ENCODE assay signal across 11 mouse cellular contexts in the genomic region with DNA sequence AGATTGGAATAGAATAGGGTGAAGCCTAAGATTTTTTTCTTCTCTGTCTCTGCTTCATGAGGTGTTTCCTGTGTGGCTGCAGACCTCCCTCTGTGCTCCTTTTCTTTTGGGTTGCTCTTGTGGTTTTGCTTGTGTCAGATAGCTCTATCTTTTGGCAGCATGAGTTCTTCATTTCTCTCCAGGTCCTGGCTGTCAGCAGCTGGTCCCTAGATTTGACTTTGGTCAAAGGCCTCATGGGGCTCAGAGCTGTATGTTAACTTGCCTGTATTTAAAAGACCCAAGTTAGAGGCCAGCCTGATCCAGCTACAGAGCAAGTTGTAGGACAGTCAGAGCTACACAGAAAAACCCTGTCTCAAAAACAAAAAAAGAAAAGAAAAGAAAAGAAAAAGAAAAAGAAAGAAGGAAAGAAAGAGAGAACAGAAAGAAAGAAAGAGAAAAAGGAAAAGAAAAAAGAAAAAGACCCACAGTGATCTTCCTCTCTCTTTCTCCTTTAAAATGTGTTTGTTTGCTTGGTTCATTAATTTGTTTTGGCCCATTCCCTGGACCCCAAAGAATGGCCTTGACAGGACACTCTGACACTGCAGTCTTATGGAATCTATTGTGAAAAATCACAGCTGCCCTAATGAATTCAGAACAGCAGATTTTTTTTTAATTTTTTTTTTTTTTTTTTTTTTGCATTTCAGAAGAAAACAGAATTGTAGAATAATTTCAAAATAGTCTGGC.
A peak's percentile ranks its signal among the peaks of the same experiment; 100 is the strongest.
DNase-seq lines count a peak whose midpoint lies in the region; ATAC-seq lines count a peak whose summit lies in the region.
"Had no signal": no experiment of that assay in that cellular context is flagged by ENCODE, and none has a peak within 500 bp of the region (broad histone marks: within the 10 kb centered on the region; RNA-seq: fewer than 3 reads in every experiment).

No protein-coding gene starts in this region.

- peaks cover 20% of the 10 kb centered on the region for H3K4me1 ChIP-seq in liver, embryonic 12.5 days
- H3K4me1 ChIP-seq: megakaryocyte, embryonic 14.5 days had no signal

- DNase-seq in liver (no peak), NIH3T3 (ENCODE audit: low read depth) (peak; percentile 37)
- DNase-seq in CD4-positive, CD25-positive, alpha-beta regulatory T cell, adult 2 months (ENCODE audit: low read depth, low spot score), result peak; percentile 30
- peak; percentile 53 for DNase-seq in kidney, postnatal 10 days
- no peak for DNase-seq in layer of hippocampus, postnatal 10 days (ENCODE audit: low spot score in 2 of 2)
- DNase-seq in yolk sac, embryonic 10.5 days (ENCODE audit: low spot score), result no peak
- DNase-seq: layer of hippocampus, adult 9-11 months; retina, postnatal 1 day had no signal

- H3K4me3 ChIP-seq in liver, embryonic 12.5 days, result no peak overlapping the region
- H3K4me3 ChIP-seq: megakaryocyte, embryonic 14.5 days had no signal

- no peaks in the 10 kb centered on the region for H3K27me3 ChIP-seq in liver, embryonic 12.5 days (replicated peaks)
- H3K27me3 ChIP-seq: Patski had no signal

- no peaks in the 10 kb centered on the region; the same call in 1 of the 2 replicates for H3K9me3 ChIP-seq in liver, embryonic 12.5 days (replicated peaks)

- H3K27ac ChIP-seq in liver, embryonic 12.5 days, result 0 out of 2 replicates have a peak overlapping the region, but pooled peaks have one; percentile 2

- no peak overlapping the region for H3K4me2 ChIP-seq in liver, embryonic 12.5 days

- H3K36me3 ChIP-seq in liver, embryonic 12.5 days, result no peaks in the 10 kb centered on the region

- no peak overlapping the region for H3K9ac ChIP-seq in liver, embryonic 12.5 days

- ATAC-seq in liver, embryonic 12.5 days, result no peak

Comparison
In these comparisons a context has a peak if more than half of its experiments do, and no peak if none do; other contexts are left out.
1. DNase-seq: peak in CD4-positive, CD25-positive, alpha-beta regulatory T cell, adult 2 months (single experiment), NIH3T3 (single experiment) and kidney, postnatal 10 days (single experiment); none in liver (single experiment), layer of hippocampus, postnatal 10 days (0 of 2) and yolk sac, embryonic 10.5 days (single experiment).